Mouse (Mus musculus): ENCODE data around the gene Sgpl1. TPM values are rescaled to one million over a fixed set of nuclear protein-coding genes. Genes with fewer than 3 reads are reported as not detected.

Sgpl1 gene
- polyA plus RNA-seq, 1 experiment = 0.60 TPM

DNA sequence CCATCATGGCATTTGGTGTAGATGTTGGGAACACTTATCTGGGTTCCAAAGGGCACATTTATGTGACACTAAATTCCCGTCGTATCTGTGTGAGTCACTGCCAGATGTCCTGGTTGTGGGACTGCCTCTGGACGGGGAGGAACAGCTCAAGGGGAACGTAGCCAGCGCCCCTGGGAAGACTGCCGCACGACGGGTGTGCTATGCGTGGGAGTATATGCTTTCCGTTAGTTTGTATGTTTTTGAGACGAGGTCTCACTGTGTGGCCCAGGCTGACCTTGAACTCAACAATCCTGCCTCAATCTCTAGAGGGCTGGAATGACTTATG, 66.6 kb downstream of the Sgpl1 start:
- Histone ChIP-seq H3K36me3 (ENCODE audit: control insufficient read depth) (no peaks in the 10 kb centered on the region), H3K4me3 (replicated peaks) (no peak overlapping the region), H3K27me3 (ENCODE audit: control insufficient read depth) (no peaks in the 10 kb centered on the region), H3K4me1 (ENCODE audit: control insufficient read depth) (peaks cover 9% of the 10 kb centered on the region), H3K9me3 (ENCODE audit: control insufficient read depth, low read length) (no peaks in the 10 kb centered on the region)
- TF ChIP-seq TAL1 (IDR thresholded peaks at IDR 0.05; ENCODE audit: low read length) (no peak), GATA1 (IDR thresholded peaks at IDR 0.05; ENCODE audit: low read length) (no peak)

- no peaks in the 10 kb centered on the region for H3K9me3 ChIP-seq (ENCODE audit: control insufficient read depth, low read length)
- H3K4me3 ChIP-seq (replicated peaks) = peak overlapping the region; percentile 14
- H3K36me3 ChIP-seq (ENCODE audit: control insufficient read depth) = no peaks in the 10 kb centered on the region
- H3K4me1 ChIP-seq (ENCODE audit: control insufficient read depth) = peaks cover 11% of the 10 kb centered on the region
- TF ChIP-seq GATA1 (IDR thresholded peaks at IDR 0.05; ENCODE audit: low read length) (no peak), TAL1 (IDR thresholded peaks at IDR 0.05; ENCODE audit: low read length) (no peak)
- H3K27me3 ChIP-seq (ENCODE audit: control insufficient read depth) = peaks cover 2% of the 10 kb centered on the region
Measured at GRCm38 (mm10) chr10:61080227-61080930, 67.1 kb downstream of the Sgpl1 start.

- Histone ChIP-seq H3K27me3 (ENCODE audit: control insufficient read depth) (peaks cover 9% of the 10 kb centered on the region), H3K4me1 (ENCODE audit: control insufficient read depth) (peaks cover 10% of the 10 kb centered on the region), H3K36me3 (ENCODE audit: control insufficient read depth) (no peaks in the 10 kb centered on the region), H3K9me3 (ENCODE audit: control insufficient read depth, low read length) (no peaks in the 10 kb centered on the region), H3K4me3 (replicated peaks) (no peak overlapping the region)
- TF ChIP-seq GATA1 (IDR thresholded peaks at IDR 0.05; ENCODE audit: low read length) (no peak), TAL1 (IDR thresholded peaks at IDR 0.05; ENCODE audit: low read length) (no peak)
Measured at GRCm38 (mm10) chr10:61075607-61076006, 71.9 kb downstream of the Sgpl1 start.

- no peaks in the 10 kb centered on the region for H3K9me3 ChIP-seq (ENCODE audit: control insufficient read depth, low read length)
- TF ChIP-seq TAL1 (IDR thresholded peaks at IDR 0.05; ENCODE audit: low read length) (no peak), GATA1 (IDR thresholded peaks at IDR 0.05; ENCODE audit: low read length) (no peak)
- peaks cover 12% of the 10 kb centered on the region for H3K27me3 ChIP-seq (ENCODE audit: control insufficient read depth)
- no peaks in the 10 kb centered on the region for H3K36me3 ChIP-seq (ENCODE audit: control insufficient read depth)
- no peak overlapping the region for H3K4me3 ChIP-seq (replicated peaks)
- peaks cover 3% of the 10 kb centered on the region; the same call in 1 of the 2 replicates for H3K4me1 ChIP-seq (ENCODE audit: control insufficient read depth)
Measured at GRCm38 (mm10) chr10:61074643-61075042, 72.9 kb downstream of the Sgpl1 start.

- H3K4me3 ChIP-seq (replicated peaks) = no peak overlapping the region
- peaks cover 16% of the 10 kb centered on the region for H3K27me3 ChIP-seq (ENCODE audit: control insufficient read depth)
- TF ChIP-seq TAL1 (IDR thresholded peaks at IDR 0.05; ENCODE audit: low read length) = no peak
- TF ChIP-seq GATA1 (IDR thresholded peaks at IDR 0.05; ENCODE audit: low read length) = no peak
- no peaks in the 10 kb centered on the region for H3K9me3 ChIP-seq (ENCODE audit: control insufficient read depth, low read length)
- no peaks in the 10 kb centered on the region for H3K36me3 ChIP-seq (ENCODE audit: control insufficient read depth)
- H3K4me1 ChIP-seq (ENCODE audit: control insufficient read depth) = peaks cover 7% of the 10 kb centered on the region
Measured at GRCm38 (mm10) chr10:61072324-61072723, 75.2 kb downstream of the Sgpl1 start.

DNA sequence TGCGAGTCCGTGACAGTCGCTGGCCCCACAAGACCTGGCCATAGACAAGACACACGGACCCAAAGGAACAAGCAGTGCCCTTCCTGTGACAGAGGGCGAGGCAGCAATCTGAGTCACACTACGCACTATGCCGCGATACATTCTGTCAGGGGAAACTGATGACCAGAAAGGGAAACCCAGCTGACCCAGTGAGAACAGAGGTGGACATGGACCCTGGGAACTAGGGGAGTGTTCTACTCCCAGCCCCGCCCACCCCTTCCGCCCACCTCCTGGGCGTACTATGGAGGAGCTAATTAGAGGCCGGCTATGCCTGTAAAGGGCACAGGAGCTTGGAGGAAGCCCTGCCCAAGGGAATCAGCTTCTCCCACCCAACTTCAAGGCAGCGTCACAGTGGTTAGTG, 78.3 kb downstream of the Sgpl1 start:
- H3K4me1 ChIP-seq (ENCODE audit: control insufficient read depth) = peaks cover 19% of the 10 kb centered on the region
- H3K9me3 ChIP-seq (ENCODE audit: control insufficient read depth, low read length) = no peaks in the 10 kb centered on the region
- H3K27me3 ChIP-seq (ENCODE audit: control insufficient read depth) = peaks cover 10% of the 10 kb centered on the region
- H3K4me3 ChIP-seq (replicated peaks) = no peak overlapping the region
- no peaks in the 10 kb centered on the region for H3K36me3 ChIP-seq (ENCODE audit: control insufficient read depth)
- TF ChIP-seq GATA1 (IDR thresholded peaks at IDR 0.05; ENCODE audit: low read length) (no peak), TAL1 (IDR thresholded peaks at IDR 0.05; ENCODE audit: low read length) (no peak)

DNA sequence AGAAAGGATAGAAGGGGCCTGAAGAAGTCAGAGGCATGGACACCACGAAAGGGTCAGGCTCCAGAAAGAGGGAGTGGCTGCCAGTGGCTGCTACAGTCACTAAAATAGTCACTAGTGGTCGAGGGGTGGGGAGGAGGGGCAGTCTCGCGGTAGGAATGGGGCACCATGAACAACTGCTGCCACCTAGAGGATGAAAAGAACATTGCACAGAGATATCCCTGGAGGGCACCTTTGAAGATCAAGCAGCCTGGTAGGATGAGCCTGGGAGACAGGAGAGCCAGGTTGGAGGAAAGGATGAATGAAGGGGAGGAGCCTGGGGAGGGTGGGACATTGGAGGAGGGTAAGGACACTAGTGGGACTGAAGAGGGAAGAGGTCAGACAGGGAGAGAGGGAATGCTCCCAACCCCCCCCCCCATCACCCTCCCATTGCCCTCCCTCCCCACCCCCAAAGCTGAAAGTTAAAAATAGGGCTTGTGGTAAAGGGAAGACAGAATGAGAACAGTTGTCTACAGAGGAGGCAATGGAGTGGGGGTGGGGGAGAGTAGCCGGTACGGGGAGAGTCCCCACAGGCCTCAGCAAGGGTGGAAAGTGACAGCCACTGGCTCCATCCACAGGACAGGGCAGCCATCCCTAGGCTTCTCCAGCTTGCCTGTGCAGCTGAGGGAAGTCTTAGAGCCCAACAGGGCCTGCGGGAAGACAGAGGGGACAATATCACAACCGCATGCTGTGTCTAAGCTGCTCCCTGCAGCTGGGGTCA, 78.9 kb downstream of the Sgpl1 start:
- TF ChIP-seq TAL1 (IDR thresholded peaks at IDR 0.05; ENCODE audit: low read length) (no peak), GATA1 (IDR thresholded peaks at IDR 0.05; ENCODE audit: low read length) (no peak)
- no peaks in the 10 kb centered on the region for H3K9me3 ChIP-seq (ENCODE audit: control insufficient read depth, low read length)
- no peaks in the 10 kb centered on the region for H3K36me3 ChIP-seq (ENCODE audit: control insufficient read depth)
- no peak overlapping the region for H3K4me3 ChIP-seq (replicated peaks)
- peaks cover 24% of the 10 kb centered on the region for H3K4me1 ChIP-seq (ENCODE audit: control insufficient read depth)
- H3K27me3 ChIP-seq (ENCODE audit: control insufficient read depth) = peaks cover 9% of the 10 kb centered on the region

GRCm38 (mm10) chr10:61065287-61066005, 82.1 kb downstream of the Sgpl1 start:
- TF ChIP-seq GATA1 (IDR thresholded peaks at IDR 0.05; ENCODE audit: low read length) (no peak), TAL1 (IDR thresholded peaks at IDR 0.05; ENCODE audit: low read length) (no peak)
- H3K9me3 ChIP-seq (ENCODE audit: control insufficient read depth, low read length) = no peaks in the 10 kb centered on the region
- H3K36me3 ChIP-seq (ENCODE audit: control insufficient read depth) = no peaks in the 10 kb centered on the region
- peaks cover 8% of the 10 kb centered on the region for H3K27me3 ChIP-seq (ENCODE audit: control insufficient read depth)
- H3K4me3 ChIP-seq (replicated peaks) = no peak overlapping the region
- peaks cover 30% of the 10 kb centered on the region for H3K4me1 ChIP-seq (ENCODE audit: control insufficient read depth)

- no peaks in the 10 kb centered on the region for H3K9me3 ChIP-seq (ENCODE audit: control insufficient read depth, low read length)
- no peak overlapping the region for H3K4me3 ChIP-seq (replicated peaks)
- TF ChIP-seq TAL1 (IDR thresholded peaks at IDR 0.05; ENCODE audit: low read length) (no peak), GATA1 (IDR thresholded peaks at IDR 0.05; ENCODE audit: low read length) (no peak)
Measured at GRCm38 (mm10) chr10:61064635-61065034, 82.9 kb downstream of the Sgpl1 start.

More at GRCm38 (mm10) chr10:61064635-61065034, 82.9 kb downstream of the Sgpl1 start:
- Histone ChIP-seq H3K36me3 (ENCODE audit: control insufficient read depth) (no peaks in the 10 kb centered on the region), H3K4me1 (ENCODE audit: control insufficient read depth) (peaks cover 30% of the 10 kb centered on the region), H3K27me3 (ENCODE audit: control insufficient read depth) (peaks cover 4% of the 10 kb centered on the region; the same call in 1 of the 2 replicates)

All from erythroblast, embryonic 14.5 days (primary cell).